Mouse (Mus musculus) hindbrain, embryonic 13.5 days (tissue): ENCODE results near the gene Mycl. TPM values are rescaled to one million over a fixed set of nuclear protein-coding genes. Genes with fewer than 3 reads are reported as not detected.
A peak's percentile ranks its signal among the peaks of the same experiment; 100 is the strongest.
"Not testable (repeated sequence)": the region's sequence is repeated elsewhere in the genome, so short reads cannot be mapped to it uniquely, and the experiment has no call there.

ENCODE experiments used
- ATAC-seq: fragments of 200-750 bp; cut with Nextera tagmentation; 2 replicates; pipeline ENCODE4 v1.8.0; 2017; ENCODE audit warnings: moderate TSS enrichment; ENCODE audit not compliant: low FRiP score
- H3K27ac ChIP-seq: fragments of 300-500 bp; sonication (generic); 2 replicates; pipeline ENCODE4 v1.5.1; 2015; ENCODE audit warnings: inconsistent platforms, mild to moderate bottlenecking, moderate library complexity
- H3K27me3 ChIP-seq: fragments of 300-500 bp; sonication (generic); 2 replicates; pipeline ENCODE4 v1.6.1; 2015; ENCODE audit warnings: mild to moderate bottlenecking, inconsistent platforms
- H3K36me3 ChIP-seq: fragments of 300-500 bp; sonication (generic); 2 replicates; pipeline ENCODE4 v1.6.1; 2015; ENCODE audit warnings: mild to moderate bottlenecking, inconsistent platforms
- H3K4me1 ChIP-seq: fragments of 300-500 bp; sonication (generic); replicated peaks from 2 replicates; pipeline ENCODE4 v1.6.1; 2015; ENCODE audit warnings: inconsistent platforms
- H3K4me2 ChIP-seq: fragments of 300-500 bp; sonication (generic); 2 replicates; pipeline ENCODE4 v1.6.1; 2015; ENCODE audit warnings: inconsistent platforms, mild to moderate bottlenecking, moderate library complexity
- H3K4me3 ChIP-seq: fragments of 300-500 bp; sonication (generic); 2 replicates; pipeline ENCODE4 v1.5.1; 2015; ENCODE audit warnings: mild to moderate bottlenecking, inconsistent platforms
- H3K9ac ChIP-seq: fragments of 300-500 bp; sonication (generic); 2 replicates; pipeline ENCODE4 v1.6.1; 2015; ENCODE audit warnings: mild to moderate bottlenecking, inconsistent platforms
- H3K9me3 ChIP-seq: fragments of 300-500 bp; sonication (generic); 2 replicates; pipeline ENCODE4 v1.6.1; 2016; ENCODE audit warnings: inconsistent platforms
- WGBS: fragments of 180-500 bp; shearing (Covaris S2); methylation state at CpG from one replicate; pipeline ENCODE4 v1.1.7; 2015; 5-methylcytosine and 5-hydroxymethylcytosine counted together
- polyA plus RNA-seq: library from polyadenylated mRNA; unstranded; fragments of >200 nt; fragmentation: Nextera tagmentation; extraction: Ambion mirVana; gene quantifications from 2 replicates; pipeline ENCODE4 v1.2.1, GENCODE M21; 2015

The Mycl gene
- polyA plus RNA-seq, 1 experiment from 2014 or later = 75.9 TPM

GRCm38 (mm10) chr4:122982537-122982936, 12.9 kb upstream of the Mycl start:
- H3K9me3 ChIP-seq = no peaks in the 10 kb centered on the region
- no peak for ATAC-seq
- peaks cover 8% of the 10 kb centered on the region; the same call in 1 of the 2 replicates for H3K4me1 ChIP-seq
- WGBS = 75% methylated on average over 3 of the region's 3 CpGs
- no peak overlapping the region for H3K9ac ChIP-seq
- H3K4me2 ChIP-seq = peak overlapping the region; percentile 34; the same call in 1 of the 2 replicates
- H3K27me3 ChIP-seq = peaks cover 19% of the 10 kb centered on the region
- no peak overlapping the region for H3K27ac ChIP-seq
- H3K36me3 ChIP-seq = no peaks in the 10 kb centered on the region
- H3K4me3 ChIP-seq = no peak overlapping the region

- no peak overlapping the region for H3K27ac ChIP-seq
- peak overlapping the region; percentile 0; the same call in 1 of the 2 replicates for H3K4me3 ChIP-seq
- ATAC-seq = no peak
Measured at GRCm38 (mm10) chr4:122983486-122984261, 11.8 kb upstream of the Mycl start.

GRCm38 (mm10) chr4:122985110-122985509, 10.3 kb upstream of the Mycl start:
- WGBS = 38% methylated on average over 8 of the region's 8 CpGs
- Histone ChIP-seq H3K36me3 (no peaks in the 10 kb centered on the region), H3K9ac (no peak overlapping the region), H3K9me3 (no peaks in the 10 kb centered on the region), H3K4me3 (no peak overlapping the region), H3K4me1 (peaks cover 8% of the 10 kb centered on the region; the same call in 1 of the 2 replicates), H3K27ac (no peak overlapping the region), H3K27me3 (peaks cover 19% of the 10 kb centered on the region), H3K4me2 (no peak overlapping the region)
- peak; percentile 91 for ATAC-seq

More at GRCm38 (mm10) chr4:122983486-122984261, 11.8 kb upstream of the Mycl start:
- Histone ChIP-seq H3K27me3 (peaks cover 19% of the 10 kb centered on the region), H3K4me1 (peaks cover 8% of the 10 kb centered on the region; the same call in 1 of the 2 replicates), H3K4me2 (peak overlapping the region; percentile 34), H3K36me3 (no peaks in the 10 kb centered on the region), H3K9me3 (no peaks in the 10 kb centered on the region), H3K9ac (no peak overlapping the region)
- WGBS = 29% methylated on average over 17 of the region's 17 CpGs

GRCm38 (mm10) chr4:122987421-122987820, 8.0 kb upstream of the Mycl start:
- Histone ChIP-seq H3K4me1 (peaks cover 8% of the 10 kb centered on the region; the same call in 1 of the 2 replicates), H3K9me3 (0 out of 2 replicates have a peak, but pooled peaks cover 4% of the 10 kb centered on the region), H3K4me3 (no peak overlapping the region), H3K27ac (no peak overlapping the region), H3K9ac (0 out of 2 replicates have a peak overlapping the region, but pooled peaks have one; percentile 29), H3K4me2 (no peak overlapping the region), H3K27me3 (peaks cover 12% of the 10 kb centered on the region), H3K36me3 (no peaks in the 10 kb centered on the region)
- 89% methylated on average over 4 of the region's 4 CpGs for WGBS
- no peak for ATAC-seq

- not testable (repeated sequence) for ATAC-seq, H3K9me3 ChIP-seq, H3K4me2 ChIP-seq, H3K9ac ChIP-seq, H3K4me3 ChIP-seq, H3K27ac ChIP-seq, H3K4me1 ChIP-seq, H3K36me3 ChIP-seq
- 57% methylated on average over 3 of the region's 3 CpGs for WGBS
- H3K27me3 ChIP-seq = peaks cover 11% of the 10 kb centered on the region
Measured at GRCm38 (mm10) chr4:122988004-122988403, 7.4 kb upstream of the Mycl start.

- WGBS = 74% methylated on average over 1 of the region's 1 CpGs
- Histone ChIP-seq H3K4me2 (no peak overlapping the region), H3K36me3 (no peaks in the 10 kb centered on the region), H3K9ac (no peak overlapping the region), H3K4me1 (peaks cover 13% of the 10 kb centered on the region), H3K4me3 (no peak overlapping the region), H3K27ac (no peak overlapping the region), H3K9me3 (0 out of 2 replicates have a peak, but pooled peaks cover 4% of the 10 kb centered on the region), H3K27me3 (no peaks in the 10 kb centered on the region)
- ATAC-seq = no peak
Measured at GRCm38 (mm10) chr4:122991177-122991576, 4.3 kb upstream of the Mycl start.

- Histone ChIP-seq H3K36me3 (no peaks in the 10 kb centered on the region), H3K27ac (no peak overlapping the region), H3K4me2 (no peak overlapping the region), H3K4me3 (no peak overlapping the region), H3K9ac (no peak overlapping the region), H3K9me3 (0 out of 2 replicates have a peak, but pooled peaks cover 4% of the 10 kb centered on the region), H3K27me3 (no peaks in the 10 kb centered on the region), H3K4me1 (peaks cover 19% of the 10 kb centered on the region)
- WGBS = 62% methylated on average over 3 of the region's 3 CpGs
- ATAC-seq = no peak
Measured at GRCm38 (mm10) chr4:122992276-122992675, 3.2 kb upstream of the Mycl start.

- no peak; the same call in none of the 2 replicates for ATAC-seq
- peak overlapping the region; percentile 94 for H3K27ac ChIP-seq
- peak overlapping the region; percentile 83 for H3K4me2 ChIP-seq
- no peaks in the 10 kb centered on the region for H3K27me3 ChIP-seq
- H3K9ac ChIP-seq = peak overlapping the region; percentile 93
- WGBS = 0% methylated on average over 32 of the region's 32 CpGs
- H3K9me3 ChIP-seq = no peaks in the 10 kb centered on the region
- H3K4me1 ChIP-seq = peaks cover 53% of the 10 kb centered on the region
- H3K36me3 ChIP-seq = peaks cover 11% of the 10 kb centered on the region
- H3K4me3 ChIP-seq = peak overlapping the region; percentile 87
Measured at GRCm38 (mm10) chr4:122996221-122996617, 767 bp downstream of the Mycl start.

- H3K9ac ChIP-seq = peak overlapping the region; percentile 93
- H3K4me3 ChIP-seq = peak overlapping the region; percentile 87
- no peaks in the 10 kb centered on the region for H3K27me3 ChIP-seq
- ATAC-seq = peak; percentile 2; the same call in 1 of the 2 replicates
- WGBS = under 1% methylated on average over 47 of the region's 47 CpGs
- peaks cover 59% of the 10 kb centered on the region for H3K4me1 ChIP-seq
- H3K9me3 ChIP-seq = no peaks in the 10 kb centered on the region
- H3K27ac ChIP-seq = peak overlapping the region; percentile 94
- H3K36me3 ChIP-seq = peaks cover 17% of the 10 kb centered on the region
- H3K4me2 ChIP-seq = peak overlapping the region; percentile 83
Measured at GRCm38 (mm10) chr4:122996618-122997381, 1.3 kb downstream of the Mycl start.

GRCm38 (mm10) chr4:122998537-122999262, 3.2 kb downstream of the Mycl start:
- ATAC-seq = peak; percentile 59
- Histone ChIP-seq H3K9ac (peak overlapping the region; percentile 93), H3K27me3 (no peaks in the 10 kb centered on the region), H3K36me3 (peaks cover 25% of the 10 kb centered on the region), H3K4me2 (peak overlapping the region; percentile 83), H3K27ac (peak overlapping the region; percentile 94), H3K9me3 (no peaks in the 10 kb centered on the region), H3K4me3 (peak overlapping the region; percentile 87), H3K4me1 (peaks cover 65% of the 10 kb centered on the region)
- 3% methylated on average over 12 of the region's 12 CpGs for whole genome bisulfite sequencing

GRCm38 (mm10) chr4:122999263-122999691, 3.8 kb downstream of the Mycl start:
- ATAC-seq = no peak
- peaks cover 64% of the 10 kb centered on the region for H3K4me1 ChIP-seq
- peak overlapping the region; percentile 94 for H3K27ac ChIP-seq

More at GRCm38 (mm10) chr4:122999263-122999691, 3.8 kb downstream of the Mycl start:
- peaks cover 25% of the 10 kb centered on the region for H3K36me3 ChIP-seq
- WGBS = 8% methylated on average over 4 of the region's 4 CpGs
- H3K4me2 ChIP-seq = peak overlapping the region; percentile 83
- H3K9me3 ChIP-seq = no peaks in the 10 kb centered on the region
- no peaks in the 10 kb centered on the region for H3K27me3 ChIP-seq
- peak overlapping the region; percentile 77 for H3K9ac ChIP-seq
- H3K4me3 ChIP-seq = peak overlapping the region; percentile 87
